Mouse (Mus musculus): ENCODE data around the gene Tmem132b. TPM values are rescaled to one million over a fixed set of nuclear protein-coding genes. Genes with fewer than 3 reads are reported as not detected.

Gene Tmem132b
- total and polyA plus RNA-seq, 3 experiments = not detected

DNA sequence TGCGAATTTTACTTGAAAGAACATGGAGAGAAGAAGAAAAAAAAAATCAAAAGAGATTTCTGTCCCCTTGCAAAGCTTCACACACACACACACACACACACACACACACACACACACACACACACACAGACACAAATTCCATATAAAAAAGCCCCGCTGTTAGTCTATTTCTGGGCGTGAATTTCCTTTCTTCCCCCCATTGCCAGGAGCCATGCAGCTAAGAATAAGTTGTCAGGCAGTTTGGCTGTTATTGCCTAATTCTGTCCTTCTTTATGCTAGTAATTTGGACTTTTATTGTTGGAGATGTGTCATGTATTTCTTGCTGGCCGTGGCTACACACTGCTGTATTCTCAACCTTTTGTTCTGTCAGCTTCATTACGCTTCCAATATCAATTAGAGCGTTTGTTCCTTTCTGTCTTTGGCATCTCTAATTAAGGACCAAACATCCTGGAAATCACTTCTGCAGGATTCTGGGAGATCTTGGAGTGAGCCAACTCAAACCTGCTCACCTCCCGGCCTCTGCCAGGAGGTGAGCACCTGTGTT is 225.5 kb downstream of the Tmem132b start:
- no peaks in the 10 kb centered on the region for H3K27me3 ChIP-seq (replicated peaks)
- no peak for TF ChIP-seq UBTF (IDR thresholded peaks at IDR 0.05; ENCODE audit: low read depth, low read length)
- no peak for TF ChIP-seq MAFK (IDR thresholded peaks at IDR 0.05; ENCODE audit: insufficient replicate concordance, low read length)
- TF ChIP-seq EP300 (IDR thresholded peaks at IDR 0.05; ENCODE audit: low read length) = no peak
- TF ChIP-seq BHLHE40 (IDR thresholded peaks at IDR 0.05; ENCODE audit: low read depth, low read length) = no peak
- no peak for TF ChIP-seq ZNF384 (IDR thresholded peaks at IDR 0.05; ENCODE audit: low read depth, low read length)
- no peak for TF ChIP-seq USF1 (IDR thresholded peaks at IDR 0.05; ENCODE audit: low read depth, low read length)
- TF ChIP-seq NELFE (IDR thresholded peaks at IDR 0.05; ENCODE audit: low read depth, low read length) = no peak
- no peak for TF ChIP-seq RCOR1 (conservative IDR thresholded peaks at IDR 0.05; ENCODE audit: low read depth, low read length)
- TF ChIP-seq USF2 (conservative IDR thresholded peaks at IDR 0.05; ENCODE audit: low read depth, low read length) = no peak
- no peak for TF ChIP-seq ZKSCAN1 (IDR thresholded peaks at IDR 0.05; ENCODE audit: borderline replicate concordance, low read depth, low read length)
- no peak for TF ChIP-seq SIN3A (IDR thresholded peaks at IDR 0.05; ENCODE audit: low read length)
- TF ChIP-seq JUND (conservative IDR thresholded peaks at IDR 0.05; ENCODE audit: low read depth, low read length) = no peak
- TF ChIP-seq TCF12 (IDR thresholded peaks at IDR 0.05; ENCODE audit: low read depth, low read length) = no peak
- TF ChIP-seq ZC3H11A (IDR thresholded peaks at IDR 0.05; ENCODE audit: low read depth, low read length) = no peak
- no peak for TF ChIP-seq CTCF (conservative IDR thresholded peaks at IDR 0.05 in 1 of 2, IDR thresholded peaks at IDR 0.05 in 1 of 2; ENCODE audit: low read depth in 2 of 2, low read length in 2 of 2)
- no peak for TF ChIP-seq ELF1 (IDR thresholded peaks at IDR 0.05; ENCODE audit: low read depth, low read length)
- no peak for TF ChIP-seq MYC (IDR thresholded peaks at IDR 0.05; ENCODE audit: low read depth, low read length)
- TF ChIP-seq NRF1 (IDR thresholded peaks at IDR 0.05; ENCODE audit: low read depth, low read length) = no peak
- no peak for TF ChIP-seq MEF2A (IDR thresholded peaks at IDR 0.05; ENCODE audit: borderline replicate concordance, low read depth, low read length)
- TF ChIP-seq MXI1 (IDR thresholded peaks at IDR 0.05; ENCODE audit: low read depth, low read length) = no peak

GRCm38 (mm10) chr5:125758506-125758905 is 226.9 kb downstream of the Tmem132b start:
- no peaks in the 10 kb centered on the region for H3K79me2 ChIP-seq (replicated peaks; ENCODE audit: control insufficient read depth, extremely low read depth, insufficient read depth, poor library complexity, severe bottlenecking)
- dilution Hi-C loops (cut with MboI; ENCODE audit: extremely low pct_ligation_motif_present, extremely low pct_unique_long_range_greater_than_20kb, low sequenced_read_pairs) = no loop called here
- no peak overlapping the region for H3K4me2 ChIP-seq (ENCODE audit: insufficient read depth, low read depth, poor library complexity, severe bottlenecking)
- H3K4me1 ChIP-seq (ENCODE audit: control insufficient read depth in 1 of 2, insufficient read depth in 2 of 2) = no peaks in the 10 kb centered on the region
- no peak overlapping the region for H3K4me3 ChIP-seq (replicated peaks in 1 of 3; ENCODE audit: low read depth in 2 of 3, low read length in 2 of 3, poor library complexity in 1 of 3)
- H3K27ac ChIP-seq (ENCODE audit: insufficient read depth, low read depth) = no peak overlapping the region
- H3K36me3 ChIP-seq (replicated peaks in 1 of 2; ENCODE audit: control insufficient read depth in 1 of 2, insufficient read depth in 1 of 2, low read length in 1 of 2) = no peaks in the 10 kb centered on the region
- H3K9ac ChIP-seq (ENCODE audit: insufficient read depth, low read depth) = no peak overlapping the region
- DNase-seq (ENCODE audit: extremely low read depth) = no peak
- no peaks in the 10 kb centered on the region for H3K27me3 ChIP-seq (replicated peaks)
- in situ Hi-C loops (cut with MboI; ENCODE audit: low pct_ligation_motif_present, low pct_unique_long_range_greater_than_20kb, low sequenced_read_pairs) = no loop called here
- H3K9me3 ChIP-seq (replicated peaks; ENCODE audit: low read length) = peaks cover 77% of the 10 kb centered on the region
- TF ChIP-seq E2F4 (IDR thresholded peaks at IDR 0.05; ENCODE audit: insufficient replicate concordance, low read depth, low read length) (no peak), ZKSCAN1 (IDR thresholded peaks at IDR 0.05; ENCODE audit: borderline replicate concordance, low read depth, low read length) (no peak), USF2 (conservative IDR thresholded peaks at IDR 0.05; ENCODE audit: low read depth, low read length) (no peak), MEF2A (IDR thresholded peaks at IDR 0.05; ENCODE audit: borderline replicate concordance, low read depth, low read length) (no peak), ELF1 (IDR thresholded peaks at IDR 0.05; ENCODE audit: low read depth, low read length) (no peak), PAX5 (IDR thresholded peaks at IDR 0.05; ENCODE audit: low read length) (no peak), SMC3 (IDR thresholded peaks at IDR 0.05; ENCODE audit: low read depth, low read length) (no peak), HCFC1 (IDR thresholded peaks at IDR 0.05; ENCODE audit: low read depth, low read length) (no peak), TCF12 (IDR thresholded peaks at IDR 0.05; ENCODE audit: low read depth, low read length) (no peak), RAD21 (IDR thresholded peaks at IDR 0.05; ENCODE audit: low read depth, low read length) (no peak), JUN (IDR thresholded peaks at IDR 0.05; ENCODE audit: insufficient read depth, low read depth, low read length) (no peak), ETS1 (conservative IDR thresholded peaks at IDR 0.05; ENCODE audit: low read depth, low read length) (no peak), MYC (IDR thresholded peaks at IDR 0.05; ENCODE audit: low read depth, low read length) (no peak), ZC3H11A (IDR thresholded peaks at IDR 0.05; ENCODE audit: low read depth, low read length) (no peak), USF1 (IDR thresholded peaks at IDR 0.05; ENCODE audit: low read depth, low read length) (no peak), EP300 (IDR thresholded peaks at IDR 0.05; ENCODE audit: low read length) (no peak), SIN3A (IDR thresholded peaks at IDR 0.05; ENCODE audit: low read length) (no peak), MAFK (IDR thresholded peaks at IDR 0.05; ENCODE audit: insufficient replicate concordance, low read length) (no peak), POLR2AphosphoS2 (IDR thresholded peaks at IDR 0.05; ENCODE audit: low read depth, low read length) (no peak), TBP (conservative IDR thresholded peaks at IDR 0.05; ENCODE audit: low read depth, low read length) (no peak)

More for the DNA sequence above, 225.5 kb downstream of the Tmem132b start:
- dilution Hi-C loops (cut with MboI; ENCODE audit: extremely low pct_ligation_motif_present, extremely low pct_unique_long_range_greater_than_20kb, low sequenced_read_pairs) = no loop called here
- Histone ChIP-seq H3K79me2 (replicated peaks; ENCODE audit: control insufficient read depth, extremely low read depth, insufficient read depth, poor library complexity, severe bottlenecking) (no peaks in the 10 kb centered on the region), H3K27ac (ENCODE audit: insufficient read depth, low read depth) (no peak overlapping the region), H3K4me3 (replicated peaks in 1 of 3; ENCODE audit: low read depth in 2 of 3, low read length in 2 of 3, poor library complexity in 1 of 3) (no peak overlapping the region), H3K9me3 (replicated peaks; ENCODE audit: low read length) (peaks cover 76% of the 10 kb centered on the region), H3K4me1 (ENCODE audit: control insufficient read depth in 1 of 2, insufficient read depth in 2 of 2) (no peaks in the 10 kb centered on the region), H3K36me3 (replicated peaks in 1 of 2; ENCODE audit: control insufficient read depth in 1 of 2, insufficient read depth in 1 of 2, low read length in 1 of 2) (no peaks in the 10 kb centered on the region), H3K9ac (ENCODE audit: insufficient read depth, low read depth) (no peak overlapping the region), H3K4me2 (ENCODE audit: insufficient read depth, low read depth, poor library complexity, severe bottlenecking) (no peak overlapping the region)
- in situ Hi-C loops (cut with MboI; ENCODE audit: low pct_ligation_motif_present, low pct_unique_long_range_greater_than_20kb, low sequenced_read_pairs) = no loop called here
- no peak for DNase-seq (ENCODE audit: extremely low read depth)
